Mouse (Mus musculus) G1E (cell line): ENCODE data around the gene Rgs3.

ENCODE experiments used
- CTCF ChIP-seq: IDR thresholded peaks from 2 replicates; pipeline ENCODE4 v1.5.1; 2012; ENCODE audit warnings: low read depth, low read length, inconsistent platforms, mixed read lengths
- POLR2AphosphoS5 ChIP-seq: IDR thresholded peaks from 2 replicates; pipeline ENCODE4 v1.6.1; 2012; ENCODE audit warnings: low read depth, low read length, inconsistent platforms; ENCODE audit not compliant: insufficient replicate concordance
- TAL1 ChIP-seq: conservative IDR thresholded peaks from 2 replicates; pipeline ENCODE4 v1.6.1; 2012; ENCODE audit warnings: low read depth, low read length, inconsistent platforms, mixed read lengths

DNA sequence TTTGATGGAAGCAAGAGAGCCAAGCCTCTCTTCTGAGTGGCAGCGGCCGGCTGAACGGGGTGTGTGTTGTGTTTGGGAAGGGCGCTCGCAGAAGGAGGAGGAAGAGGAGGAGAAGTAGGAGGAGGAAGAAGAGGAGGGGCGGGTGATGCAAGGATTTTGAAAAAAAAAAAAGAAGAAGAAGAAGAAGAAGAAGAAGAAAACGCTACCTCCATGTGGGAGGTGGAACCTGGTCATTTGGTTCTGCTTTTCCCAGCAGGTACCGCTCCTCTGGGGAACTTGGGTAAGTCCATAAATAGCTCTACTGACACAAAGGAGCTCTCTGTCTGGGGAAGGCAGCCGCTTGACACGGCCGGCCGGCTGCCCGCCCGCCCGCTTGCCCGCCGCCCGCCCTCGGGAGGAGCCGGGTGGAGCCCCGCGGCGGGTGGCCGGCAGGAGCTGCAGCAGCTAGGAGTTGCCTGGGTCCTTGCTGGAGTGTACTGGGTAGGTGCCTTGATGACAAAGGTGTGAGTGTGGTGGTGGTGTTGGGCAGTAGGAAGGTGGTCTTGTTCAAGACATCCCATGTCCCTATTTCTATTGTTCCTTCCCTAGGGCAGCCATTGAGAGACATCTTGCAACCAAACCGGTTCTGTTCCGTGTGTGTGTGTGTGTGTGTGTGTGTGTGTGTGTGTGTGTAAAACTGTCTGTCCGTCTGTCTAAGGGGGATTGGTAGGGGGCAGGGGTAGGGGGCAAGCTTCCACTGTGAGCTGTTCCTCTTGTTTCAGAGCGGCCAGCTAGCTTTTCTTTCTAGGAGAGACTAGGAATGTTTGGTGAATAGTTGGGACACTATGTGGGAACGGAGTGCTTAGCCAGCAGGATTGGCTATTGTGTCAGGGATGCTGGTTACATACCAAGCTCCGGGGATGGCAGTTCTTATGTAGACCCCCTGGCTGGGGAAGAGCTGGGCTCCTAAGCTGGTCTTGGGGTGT is 114.7 kb downstream of the Rgs3 start:
- TF ChIP-seq POLR2AphosphoS5 = no peak
- TF ChIP-seq CTCF = no peak
- TF ChIP-seq TAL1 = no peak
